Mouse (Mus musculus): ENCODE results near the gene RPS10-NUDT3.
A peak's percentile ranks its signal among the peaks of the same experiment; 100 is the strongest.

The RPS10-NUDT3 gene

GRCm38 (mm10) chr17:27610679-27611518 lies 24.1 kb downstream of the RPS10-NUDT3 start:
- DNase-seq (ENCODE audit: low spot score in 2 of 2), result peak; percentile 80

- no peak for DNase-seq (ENCODE audit: low spot score in 2 of 2)
Observed at GRCm38 (mm10) chr17:27609576-27609975, 25.4 kb downstream of the RPS10-NUDT3 start.

GRCm38 (mm10) chr17:27603522-27604234 lies 31.3 kb downstream of the RPS10-NUDT3 start:
- DNase-seq (ENCODE audit: low spot score in 2 of 2), result peak in 1 of 2 experiments; percentile 49

- no peak for DNase-seq (ENCODE audit: low spot score in 2 of 2)
Observed at GRCm38 (mm10) chr17:27603036-27603435, 32.0 kb downstream of the RPS10-NUDT3 start.

GRCm38 (mm10) chr17:27600869-27601268 lies 34.2 kb downstream of the RPS10-NUDT3 start:
- DNase-seq (ENCODE audit: low spot score in 2 of 2), result no peak

GRCm38 (mm10) chr17:27600286-27600685 lies 34.7 kb downstream of the RPS10-NUDT3 start:
- DNase-seq (ENCODE audit: low spot score in 2 of 2), result no peak

GRCm38 (mm10) chr17:27596376-27597190 lies 38.4 kb downstream of the RPS10-NUDT3 start:
- no peak for DNase-seq (ENCODE audit: low spot score in 2 of 2)

- DNase-seq (ENCODE audit: low spot score in 2 of 2), result no peak
Observed at GRCm38 (mm10) chr17:27595659-27596375, 39.2 kb downstream of the RPS10-NUDT3 start.

- DNase-seq (ENCODE audit: low spot score in 2 of 2), result no peak
Observed at GRCm38 (mm10) chr17:27592565-27592910, 42.5 kb downstream of the RPS10-NUDT3 start.

GRCm38 (mm10) chr17:27591826-27592564 lies 43.0 kb downstream of the RPS10-NUDT3 start:
- DNase-seq (ENCODE audit: low spot score in 2 of 2), result no peak

GRCm38 (mm10) chr17:27588231-27588630 lies 46.8 kb downstream of the RPS10-NUDT3 start:
- no peak for DNase-seq (ENCODE audit: low spot score in 2 of 2)

- DNase-seq (ENCODE audit: low spot score in 2 of 2), result peak; percentile 48 to 65
Observed at GRCm38 (mm10) chr17:27587252-27587651, 47.8 kb downstream of the RPS10-NUDT3 start.

- no peak for DNase-seq (ENCODE audit: low spot score in 2 of 2)
Observed at GRCm38 (mm10) chr17:27586661-27587060, 48.4 kb downstream of the RPS10-NUDT3 start.

- DNase-seq (ENCODE audit: low spot score in 2 of 2), result no peak
Observed at GRCm38 (mm10) chr17:27583185-27583894, 51.7 kb downstream of the RPS10-NUDT3 start.

GRCm38 (mm10) chr17:27580392-27581068 lies 54.5 kb downstream of the RPS10-NUDT3 start:
- DNase-seq (ENCODE audit: low spot score in 2 of 2), result peak; percentile 48 to 54

GRCm38 (mm10) chr17:27579816-27580215 lies 55.2 kb downstream of the RPS10-NUDT3 start:
- no peak for DNase-seq (ENCODE audit: low spot score in 2 of 2)

- DNase-seq (ENCODE audit: low spot score in 2 of 2), result no peak
Observed at GRCm38 (mm10) chr17:27578487-27578886, 56.5 kb downstream of the RPS10-NUDT3 start.

GRCm38 (mm10) chr17:27577468-27577867 lies 57.6 kb downstream of the RPS10-NUDT3 start:
- DNase-seq (ENCODE audit: low spot score in 2 of 2), result no peak

GRCm38 (mm10) chr17:27576056-27576455 lies 59.0 kb downstream of the RPS10-NUDT3 start:
- DNase-seq (ENCODE audit: low spot score in 2 of 2), result no peak
